Mouse (Mus musculus) embryonic facial prominence, embryonic 14.5 days (tissue): ENCODE results near the gene Celf5. TPM values are rescaled to one million over a fixed set of nuclear protein-coding genes. Genes with fewer than 3 reads are reported as not detected.
A peak's percentile ranks its signal among the peaks of the same experiment; 100 is the strongest.

ENCODE experiments used
- ATAC-seq: fragments of 200-750 bp; cut with Nextera tagmentation; 2 replicates; pipeline ENCODE4 v1.8.0; 2017; ENCODE audit warnings: low read depth, moderate number of reproducible peaks, moderate TSS enrichment
- DNase-seq: peaks from one replicate; pipeline ENCODE4 v3.0.0-alpha.2; 2015; ENCODE audit warnings: low spot score
- H3K27ac ChIP-seq: fragments of 300-500 bp; sonication (generic); replicated peaks from 2 replicates; pipeline ENCODE4 v1.5.1; 2014; ENCODE audit warnings: low read depth, mild to moderate bottlenecking, low read length, moderate library complexity
- H3K27me3 ChIP-seq: fragments of 300-500 bp; sonication (generic); replicated peaks from 2 replicates; pipeline ENCODE4 v1.6.1; 2014; ENCODE audit warnings: low read length; ENCODE audit not compliant: control insufficient read depth, insufficient read depth
- H3K36me3 ChIP-seq: fragments of 300-500 bp; sonication (generic); 2 replicates; pipeline ENCODE4 v1.6.1; 2014; ENCODE audit warnings: low read length, mixed read lengths; ENCODE audit not compliant: control insufficient read depth, insufficient read depth
- H3K4me1 ChIP-seq: fragments of 300-500 bp; sonication (generic); 2 replicates; pipeline ENCODE4 v1.6.1; 2014; ENCODE audit warnings: antibody characterized with exemption, low read length; ENCODE audit not compliant: control insufficient read depth, insufficient read depth
- H3K4me2 ChIP-seq: fragments of 300-500 bp; sonication (generic); 2 replicates; pipeline ENCODE4 v1.6.1; 2014; ENCODE audit warnings: low read depth, mild to moderate bottlenecking, low read length, moderate library complexity, mixed read lengths
- H3K4me3 ChIP-seq: fragments of 300-500 bp; sonication (generic); 2 replicates; pipeline ENCODE4 v1.5.1; 2014; ENCODE audit warnings: low read depth, mild to moderate bottlenecking, low read length
- H3K9ac ChIP-seq: fragments of 300-500 bp; sonication (generic); 2 replicates; pipeline ENCODE4 v1.6.1; 2014; ENCODE audit warnings: low read depth, mild to moderate bottlenecking, low read length, moderate library complexity, mixed read lengths
- H3K9me3 ChIP-seq: fragments of 300-500 bp; sonication (generic); 2 replicates; pipeline ENCODE4 v1.6.1; 2016; ENCODE audit warnings: low read length; ENCODE audit not compliant: control insufficient read depth
- WGBS: fragments of 180-500 bp; shearing (Covaris S2); extraction: QIAGEN DNeasy Blood & Tissue Kit; methylation state at CpG from one replicate; pipeline ENCODE4 v1.1.7; 2014; 5-methylcytosine and 5-hydroxymethylcytosine counted together
- polyA plus RNA-seq: library from polyadenylated mRNA; unstranded; fragments of >200 nt; fragmentation: Nextera tagmentation; extraction: Ambion mirVana; gene quantifications from 2 replicates; pipeline ENCODE4 v1.2.1, GENCODE M21; 2014

Gene Celf5
- polyA plus RNA-seq, 1 experiment from 2014 or later = 1.9 TPM

DNA sequence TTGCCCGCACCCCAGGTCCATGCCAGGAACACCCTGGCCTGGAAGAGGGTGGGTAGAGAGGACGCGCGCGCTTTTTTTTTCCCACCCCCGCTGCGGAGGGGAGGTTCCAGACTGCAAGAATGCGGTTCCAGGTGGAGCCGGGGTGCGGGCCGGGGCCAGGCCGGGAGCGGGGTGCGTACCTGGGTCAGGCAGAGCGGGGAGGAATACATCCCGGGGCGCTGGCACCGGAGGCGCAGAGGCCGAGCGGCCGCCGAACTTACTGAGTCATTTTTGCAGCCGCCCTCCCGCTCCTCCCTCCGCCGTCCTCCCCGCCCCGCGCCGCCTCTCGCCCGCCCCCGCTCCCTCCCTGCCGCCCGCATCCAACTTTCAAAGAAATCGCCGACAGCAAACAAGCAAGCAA, 55.6 kb downstream of the Celf5 start:
- H3K27me3 ChIP-seq = peaks cover 6% of the 10 kb centered on the region
- peaks cover 36% of the 10 kb centered on the region for H3K4me1 ChIP-seq
- H3K9me3 ChIP-seq = no peaks in the 10 kb centered on the region
- H3K4me3 ChIP-seq = peak overlapping the region; percentile 73
- H3K27ac ChIP-seq = peak overlapping the region; percentile 33; the same call in 1 of the 2 replicates
- H3K4me2 ChIP-seq = peak overlapping the region; percentile 71
- WGBS = under 1% methylated on average over 27 of the region's 38 CpGs
- H3K36me3 ChIP-seq = no peaks in the 10 kb centered on the region
- H3K9ac ChIP-seq = peak overlapping the region; percentile 85
- ATAC-seq (no peak), DNase-seq (no peak)

DNA sequence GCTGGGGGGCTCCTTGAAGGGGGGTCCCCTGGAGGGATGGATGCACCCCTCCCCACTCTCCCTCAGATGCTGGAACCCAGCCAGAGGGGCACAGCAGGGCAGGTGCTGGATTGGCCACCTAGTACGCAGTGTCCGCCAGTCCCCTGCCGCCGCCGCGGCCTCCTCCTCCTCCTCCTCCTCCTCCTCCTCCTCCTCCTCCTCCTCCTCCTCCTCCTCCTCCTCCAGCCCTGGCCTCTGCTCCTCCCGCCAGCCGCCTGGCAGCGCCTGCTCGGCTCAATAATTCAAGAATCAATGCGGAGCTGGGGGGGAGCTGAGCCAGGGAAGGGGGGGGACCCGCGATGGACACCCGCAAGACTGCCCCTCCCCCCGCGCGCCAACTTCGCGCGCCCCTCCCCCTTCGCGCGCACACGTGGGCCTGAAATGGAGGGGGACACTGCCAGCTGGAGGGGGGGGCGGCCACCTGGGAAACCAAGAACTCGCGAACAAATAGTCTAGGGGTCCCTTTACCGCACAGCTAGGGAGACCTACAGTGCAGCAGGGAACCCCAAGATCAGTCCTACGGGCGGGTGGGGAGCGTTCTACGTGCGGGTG, 56.3 kb downstream of the Celf5 start:
- H3K9ac ChIP-seq = peak overlapping the region; percentile 85
- ATAC-seq (no peak), DNase-seq (no peak)
- H3K4me1 ChIP-seq = peaks cover 31% of the 10 kb centered on the region
- no peaks in the 10 kb centered on the region for H3K36me3 ChIP-seq
- no peaks in the 10 kb centered on the region for H3K9me3 ChIP-seq
- H3K27ac ChIP-seq = peak overlapping the region; percentile 33
- peak overlapping the region; percentile 73 for H3K4me3 ChIP-seq
- H3K27me3 ChIP-seq = peaks cover 6% of the 10 kb centered on the region
- WGBS = 0% methylated on average over 10 of the region's 33 CpGs
- peak overlapping the region; percentile 71 for H3K4me2 ChIP-seq

DNA sequence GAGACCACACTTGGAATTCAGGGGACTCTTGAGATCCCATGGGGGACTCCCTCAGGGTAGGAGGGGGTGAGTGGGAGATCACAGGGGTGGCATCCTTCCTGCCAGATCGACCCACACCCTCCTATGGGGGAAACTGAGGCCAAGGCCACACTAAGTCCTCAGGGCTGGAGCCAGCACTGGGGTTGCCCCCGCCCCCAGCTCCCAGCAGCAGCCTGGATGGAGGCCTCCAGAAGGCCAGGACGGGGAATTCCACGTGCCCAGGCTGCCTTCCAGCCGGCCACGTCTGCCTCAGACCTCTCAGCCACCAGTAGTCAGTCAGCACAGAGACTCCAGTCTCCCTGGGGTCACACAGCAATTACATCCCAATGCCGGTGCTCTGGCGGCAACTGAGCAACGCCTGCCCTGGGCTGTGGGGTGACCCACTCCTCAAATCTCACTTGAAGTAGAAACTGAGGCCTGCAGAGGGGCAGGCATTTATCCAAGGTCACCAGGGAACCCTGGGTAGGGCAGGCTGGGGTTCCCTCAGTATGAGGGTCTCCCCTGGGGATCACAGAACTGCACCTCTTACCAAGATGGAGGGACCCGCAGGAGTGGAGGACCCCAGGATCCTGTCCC, 57.2 kb downstream of the Celf5 start:
- ATAC-seq = no peak
- peaks cover 6% of the 10 kb centered on the region for H3K27me3 ChIP-seq
- H3K9me3 ChIP-seq = no peaks in the 10 kb centered on the region
- H3K36me3 ChIP-seq = peaks cover 6% of the 10 kb centered on the region; the same call in 1 of the 2 replicates
- no peak for DNase-seq
- H3K4me1 ChIP-seq = peaks cover 29% of the 10 kb centered on the region
- H3K4me3 ChIP-seq = peak overlapping the region; percentile 73
- 27% methylated on average over 10 of the region's 10 CpGs for WGBS
- H3K9ac ChIP-seq = peak overlapping the region; percentile 85
- peak overlapping the region; percentile 34; the same call in 1 of the 2 replicates for H3K27ac ChIP-seq
- peak overlapping the region; percentile 71 for H3K4me2 ChIP-seq

DNA sequence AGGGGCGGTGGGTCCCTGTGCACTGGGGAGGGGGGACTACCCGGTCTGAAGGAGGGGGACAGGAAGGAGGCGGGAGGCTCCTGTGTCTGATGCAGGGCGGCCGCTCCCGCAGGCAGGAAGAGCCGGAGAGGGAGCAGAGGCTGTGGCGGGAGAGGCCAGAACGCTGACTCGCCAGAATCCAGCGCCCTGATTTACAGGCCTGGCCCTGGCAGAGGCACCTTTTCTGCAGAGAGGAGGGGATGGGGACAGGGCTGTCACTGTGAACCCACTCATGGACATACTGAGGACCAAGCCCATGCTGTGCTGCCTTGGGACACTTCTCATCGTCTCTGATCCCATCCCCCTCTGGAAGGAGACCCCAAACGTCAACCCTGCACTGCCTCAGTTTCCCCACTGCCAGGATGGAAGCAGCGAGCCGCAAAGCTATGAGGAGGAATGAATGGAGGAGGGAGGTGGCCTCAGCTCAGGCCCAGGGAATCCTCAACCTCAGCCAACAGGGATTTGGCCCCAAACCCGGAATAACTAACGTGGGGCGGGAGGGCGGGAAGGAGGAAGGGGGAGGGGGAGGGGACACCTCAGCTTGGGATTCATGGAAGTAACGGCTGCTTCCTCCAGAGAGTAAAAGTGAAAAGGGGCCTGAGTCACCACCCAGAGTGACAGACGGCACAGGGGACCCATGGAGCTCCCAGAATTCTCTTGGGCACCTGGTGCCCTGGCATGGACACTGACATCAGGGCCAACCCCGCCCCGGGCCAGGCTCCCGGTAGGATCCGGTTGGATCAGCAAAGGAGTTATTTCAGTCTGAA, 58.1 kb downstream of the Celf5 start:
- H3K27ac ChIP-seq = peak overlapping the region; percentile 34; the same call in 1 of the 2 replicates
- DNase-seq = no peak
- peak overlapping the region; percentile 85 for H3K9ac ChIP-seq
- H3K4me3 ChIP-seq = peak overlapping the region; percentile 73
- 5% methylated on average over 20 of the region's 25 CpGs for WGBS
- H3K4me1 ChIP-seq = peaks cover 27% of the 10 kb centered on the region
- no peak; the same call in 1 of the 2 replicates for ATAC-seq
- no peaks in the 10 kb centered on the region for H3K9me3 ChIP-seq
- H3K36me3 ChIP-seq = peaks cover 15% of the 10 kb centered on the region
- peaks cover 6% of the 10 kb centered on the region for H3K27me3 ChIP-seq
- H3K4me2 ChIP-seq = peak overlapping the region; percentile 71

DNA sequence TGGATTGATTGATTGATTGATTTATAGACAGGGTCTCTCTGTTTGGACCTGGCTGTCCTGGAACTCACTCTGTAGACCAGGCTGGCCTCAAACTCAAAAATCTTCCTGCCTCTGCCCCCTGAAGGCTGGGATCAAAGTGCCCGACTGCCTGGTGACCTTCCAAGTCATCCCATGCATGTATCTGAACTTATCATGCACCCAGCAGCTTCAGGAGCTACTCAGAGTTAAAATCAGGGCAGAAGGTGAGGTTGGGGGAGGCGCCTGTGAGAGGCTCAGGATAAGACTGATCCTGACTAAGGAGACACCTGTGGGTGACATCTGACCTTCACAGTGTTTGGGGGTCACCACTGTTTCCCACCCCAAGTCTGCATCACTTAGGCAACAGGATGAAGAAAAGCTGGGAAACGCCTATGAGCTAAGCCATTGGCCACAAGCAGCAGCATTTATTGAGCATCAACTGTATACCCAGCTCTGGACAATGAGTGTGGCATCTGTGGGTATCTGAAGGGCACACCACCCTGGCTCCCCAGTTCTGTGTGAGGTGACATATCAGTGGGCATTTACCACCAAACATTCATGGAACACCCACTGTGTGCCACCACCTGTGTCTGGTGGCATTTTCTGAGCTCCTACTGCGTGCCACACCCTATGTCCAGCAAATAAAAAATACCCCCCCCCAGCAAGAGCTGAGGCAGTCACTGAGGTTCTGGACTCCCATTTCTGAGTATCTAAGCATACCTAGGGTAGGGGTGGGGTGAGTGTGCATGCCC, 58.8 kb downstream of the Celf5 start:
- peaks cover 22% of the 10 kb centered on the region for H3K36me3 ChIP-seq
- peak overlapping the region; percentile 71 for H3K4me2 ChIP-seq
- DNase-seq (no peak), ATAC-seq (no peak)
- 63% methylated on average over 4 of the region's 4 CpGs for WGBS
- no peak overlapping the region for H3K27ac ChIP-seq
- H3K9me3 ChIP-seq = no peaks in the 10 kb centered on the region
- peak overlapping the region; percentile 73 for H3K4me3 ChIP-seq
- peak overlapping the region; percentile 85; the same call in 1 of the 2 replicates for H3K9ac ChIP-seq
- peaks cover 6% of the 10 kb centered on the region for H3K27me3 ChIP-seq
- peaks cover 24% of the 10 kb centered on the region for H3K4me1 ChIP-seq

DNA sequence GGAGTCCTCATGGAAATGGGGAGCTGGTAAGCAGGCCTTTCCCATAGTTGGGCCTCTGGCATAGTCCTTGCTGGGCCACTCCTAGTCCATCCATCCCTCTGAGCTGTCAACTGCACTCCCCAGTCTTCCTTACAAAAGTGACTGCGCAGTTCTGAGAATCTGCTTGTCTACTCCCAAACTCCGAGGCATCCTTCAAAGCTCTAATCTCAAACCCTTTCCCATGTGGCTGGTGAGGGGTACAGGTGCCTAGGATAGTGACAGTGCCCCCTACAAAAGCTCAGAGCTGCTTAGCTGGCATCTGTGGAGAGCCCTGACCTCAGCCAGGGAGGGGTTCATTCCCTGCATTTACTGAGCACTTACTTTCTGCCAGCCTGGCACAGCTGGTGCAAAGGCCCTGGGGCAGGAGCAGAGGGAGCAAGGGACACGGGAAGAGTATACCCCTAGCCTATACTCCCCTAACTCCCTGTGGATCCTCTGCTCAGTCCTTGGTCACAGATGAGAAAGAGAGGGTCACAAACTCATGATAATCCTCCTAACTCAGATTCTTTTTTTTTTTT, 59.8 kb downstream of the Celf5 start:
- H3K4me1 ChIP-seq = peaks cover 24% of the 10 kb centered on the region
- H3K9me3 ChIP-seq = no peaks in the 10 kb centered on the region
- no peak overlapping the region for H3K4me2 ChIP-seq
- peaks cover under 1% of the 10 kb centered on the region for H3K27me3 ChIP-seq
- 85% methylated on average over 3 of the region's 3 CpGs for whole genome bisulfite sequencing
- H3K36me3 ChIP-seq = peaks cover 30% of the 10 kb centered on the region
- no peak overlapping the region for H3K4me3 ChIP-seq
- no peak overlapping the region for H3K9ac ChIP-seq
- no peak overlapping the region for H3K27ac ChIP-seq
- DNase-seq (no peak), ATAC-seq (no peak)

DNA sequence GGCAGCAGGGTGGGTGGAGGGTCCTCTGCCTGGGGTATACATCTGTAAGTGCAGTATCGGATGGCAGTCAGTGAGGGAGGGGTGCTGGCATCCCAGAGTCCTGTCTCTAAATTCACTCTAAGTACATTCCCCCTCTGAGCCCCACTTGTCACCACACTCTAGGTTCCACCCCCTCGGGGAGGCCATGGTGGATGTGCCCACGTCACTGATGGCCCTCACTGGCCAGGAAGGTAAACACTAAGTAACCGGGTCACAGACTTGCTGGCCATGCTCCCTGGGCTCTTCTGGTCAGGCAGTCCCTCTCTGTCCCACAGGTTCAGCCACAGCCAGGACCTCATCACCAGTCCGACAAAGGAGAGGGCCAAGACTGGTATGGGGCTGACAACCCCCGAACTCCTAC, 60.3 kb downstream of the Celf5 start:
- Histone ChIP-seq H3K27me3 (no peaks in the 10 kb centered on the region; the same call in none of the 2 replicates), H3K36me3 (peaks cover 33% of the 10 kb centered on the region), H3K4me1 (peaks cover 26% of the 10 kb centered on the region), H3K27ac (no peak overlapping the region), H3K4me2 (no peak overlapping the region), H3K4me3 (no peak overlapping the region), H3K9me3 (no peaks in the 10 kb centered on the region), H3K9ac (no peak overlapping the region)
- WGBS = 73% methylated on average over 6 of the region's 6 CpGs
- DNase-seq (no peak), ATAC-seq (no peak)

DNA sequence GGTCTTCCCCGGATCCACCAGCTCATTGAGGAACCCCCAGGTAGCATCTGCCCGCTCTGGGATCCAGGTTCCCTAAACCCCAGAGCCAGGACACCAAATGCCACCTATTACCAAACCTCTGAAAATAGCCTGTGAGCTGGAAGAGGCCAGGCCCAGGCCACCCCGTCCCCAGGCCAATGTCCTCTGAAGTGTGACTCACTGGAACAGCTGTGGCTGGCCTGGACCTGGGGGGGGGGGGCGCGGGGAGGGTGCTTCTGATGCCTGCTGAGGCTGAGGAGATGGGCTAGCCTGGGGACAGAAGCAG, 60.8 kb downstream of the Celf5 start:
- Histone ChIP-seq H3K4me3 (no peak overlapping the region), H3K9ac (no peak overlapping the region), H3K36me3 (peaks cover 33% of the 10 kb centered on the region), H3K4me1 (peaks cover 30% of the 10 kb centered on the region), H3K27ac (no peak overlapping the region), H3K27me3 (no peaks in the 10 kb centered on the region; the same call in none of the 2 replicates), H3K4me2 (no peak overlapping the region), H3K9me3 (no peaks in the 10 kb centered on the region)
- ATAC-seq = no peak
- 77% methylated on average over 3 of the region's 5 CpGs for WGBS
- no peak for DNase-seq
